17 mouse cellular contexts compared by ENCODE assay signal in genomic region chr10:69114384-69114783, GRCm38 (mm10). TPM values are rescaled to one million over a fixed set of nuclear protein-coding genes. Genes with fewer than 3 reads are reported as not detected.
DNase-seq lines count a peak whose midpoint lies in the region; TF ChIP-seq lines count a peak whose summit lies in the region.
"Had no signal": no experiment of that assay in that cellular context is flagged by ENCODE, and none has a peak within 500 bp of the region (broad histone marks: within the 10 kb centered on the region; RNA-seq: fewer than 3 reads in every experiment).

No protein-coding gene starts in this region.

- no peaks in the 10 kb centered on the region for H3K9me3 ChIP-seq in limb, embryonic 10.5 days (replicated peaks)

- H3K4me3 ChIP-seq in left cerebral cortex, adult 2 months = no peak overlapping the region
- no peak overlapping the region for H3K4me3 ChIP-seq in limb, embryonic 10.5 days
- H3K4me3 ChIP-seq: hindbrain, embryonic 12.5 days; midbrain, embryonic 12.5 days; neural tube, embryonic 13.5 days had no signal

- intact Hi-C loops in left cerebral cortex, adult 2 months (cut with DNase I) = no loop called here

- H3K36me3 ChIP-seq in limb, embryonic 10.5 days = no peaks in the 10 kb centered on the region
- H3K36me3 ChIP-seq: hindbrain, embryonic 12.5 days; midbrain, embryonic 12.5 days; neural tube, embryonic 13.5 days had no signal

- no peaks in the 10 kb centered on the region for H3K27me3 ChIP-seq in limb, embryonic 10.5 days (ENCODE audit: low read depth, poor library complexity, severe bottlenecking)
- H3K27me3 ChIP-seq: hindbrain, embryonic 12.5 days; midbrain, embryonic 12.5 days; neural tube, embryonic 13.5 days had no signal

- H3K27ac ChIP-seq in left cerebral cortex, adult 2 months = no peak overlapping the region
- no peak overlapping the region for H3K27ac ChIP-seq in limb, embryonic 10.5 days
- H3K27ac ChIP-seq: hindbrain, embryonic 12.5 days; liver, embryonic 14.5 days; midbrain, embryonic 12.5 days; neural tube, embryonic 13.5 days had no signal

- no peaks in the 10 kb centered on the region for H3K4me1 ChIP-seq in limb, embryonic 10.5 days
- H3K4me1 ChIP-seq: hindbrain, embryonic 12.5 days; midbrain, embryonic 12.5 days; neural tube, embryonic 13.5 days had no signal

- peak; percentile 6 for DNase-seq in embryo, embryonic 10.5 days (ENCODE audit: low spot score)
- no peak for DNase-seq in embryo, embryonic 9.5 days (ENCODE audit: extremely low spot score)
- DNase-seq in left cerebral cortex, adult 2 months (ENCODE audit: extremely low spot score in 1 of 2, low spot score in 2 of 2) = no peak
- no peak for DNase-seq in left cerebral cortex, adult 11 months (ENCODE audit: low spot score)
- DNase-seq in ES-CJ7 (ENCODE audit: low read depth, low spot score) = peak; percentile 39
- peak; percentile 16 for DNase-seq in fibroblast of lung, adult 2 months (ENCODE audit: low read depth)
- no peak for DNase-seq in ovary, postnatal 14 days (ENCODE audit: low spot score)
- DNase-seq in limb, embryonic 10.5 days (ENCODE audit: low spot score) = no peak
- DNase-seq: cerebellum, adult 9-11 months; kidney, postnatal 10 days; layer of hippocampus, postnatal 36 days; right cerebral cortex, adult 18-20 months; thymus, postnatal 36 days had no signal

- TF ChIP-seq CTCF in left cerebral cortex, adult 2 months (IDR thresholded peaks at IDR 0.05) = peak; percentile 36

RNA-seq across cellular contexts. Expression of gene Rhobtb1, which starts 36.9 kb away (rescaled TPM):
- 1 to 10 TPM; 8.6 to 9.5 TPM for total RNA-seq in left cerebral cortex, adult 2 months (2021)
- 15.3 and 20.2 TPM in 2 replicates for polyA plus RNA-seq in limb, embryonic 10.5 days (2016; fragmentation: Nextera tagmentation; extraction: Ambion mirVana)

Comparison
In these comparisons a context has a peak if more than half of its experiments do, and no peak if none do; other contexts are left out.
1. DNase-seq: peak in embryo, embryonic 10.5 days (single experiment), ES-CJ7 (single experiment) and fibroblast of lung, adult 2 months (single experiment); none in embryo, embryonic 9.5 days (single experiment), left cerebral cortex, adult 2 months (0 of 2), left cerebral cortex, adult 11 months (single experiment), ovary, postnatal 14 days (single experiment) and limb, embryonic 10.5 days (single experiment).